Mouse (Mus musculus): Measurements from ENCODE around the gene Orai3. TPM values are rescaled to one million over a fixed set of nuclear protein-coding genes. Genes with fewer than 3 reads are reported as not detected.

Orai3 gene
- polyA plus RNA-seq, 1 experiment from 2014 or later: 27.2 TPM

DNA sequence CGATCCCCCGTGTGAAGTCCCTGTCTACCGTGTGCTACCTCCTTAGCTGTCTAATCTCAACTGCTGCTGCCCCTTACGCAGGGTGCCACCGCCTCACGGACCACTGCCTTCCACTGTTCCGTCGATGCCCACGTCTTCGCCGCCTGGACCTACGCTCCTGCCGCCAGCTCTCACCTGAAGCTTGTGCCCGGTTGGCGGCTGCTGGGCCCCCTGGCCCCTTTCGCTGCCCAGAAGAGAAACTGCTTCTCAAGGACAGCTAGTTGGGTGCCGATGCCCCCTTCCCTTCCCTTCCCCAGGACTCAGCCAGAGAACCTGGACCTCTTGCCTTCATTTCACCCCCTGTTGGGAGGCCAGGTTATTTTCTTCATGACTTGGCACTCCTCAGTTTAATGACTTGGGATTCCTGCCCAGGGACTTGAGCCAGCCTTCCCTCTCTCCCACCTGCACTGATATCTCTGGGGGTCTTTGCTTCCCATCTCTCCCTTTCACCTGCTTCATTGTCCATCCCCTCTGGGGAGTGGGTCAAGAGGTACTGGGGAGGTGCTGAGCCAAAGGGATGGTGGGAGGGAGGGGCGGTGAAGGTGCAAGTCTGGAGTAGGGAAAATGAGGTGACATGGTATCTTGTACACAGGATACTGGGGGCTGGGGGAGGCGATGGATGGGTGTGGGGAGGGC is 1.8 kb upstream of the Orai3 start:
- Histone ChIP-seq H3K4me2 (ENCODE audit: low read length) (no peak overlapping the region), H3K36me3 (ENCODE audit: insufficient read depth, low read length) (peaks cover 23% of the 10 kb centered on the region), H3K27me3 (ENCODE audit: insufficient read depth, low read length) (no peaks in the 10 kb centered on the region), H3K27ac (no peak overlapping the region), H3K9ac (ENCODE audit: low read depth, low read length) (no peak overlapping the region), H3K9me3 (replicated peaks; ENCODE audit: low read length) (no peaks in the 10 kb centered on the region), H3K4me3 (replicated peaks; ENCODE audit: low read depth, low read length) (no peak overlapping the region), H3K4me1 (replicated peaks; ENCODE audit: insufficient read depth, low read length) (peaks cover 6% of the 10 kb centered on the region; the same call in 1 of the 2 replicates)
- TF ChIP-seq CTCF (IDR thresholded peaks at IDR 0.05; ENCODE audit: low read depth): no peak
- ATAC-seq (replicated peaks; ENCODE audit: low FRiP score, low read depth) (no peak), DNase-seq (ENCODE audit: low spot score) (no peak)
- WGBS: 92% methylated on average over 19 of the region's 19 CpGs

DNA sequence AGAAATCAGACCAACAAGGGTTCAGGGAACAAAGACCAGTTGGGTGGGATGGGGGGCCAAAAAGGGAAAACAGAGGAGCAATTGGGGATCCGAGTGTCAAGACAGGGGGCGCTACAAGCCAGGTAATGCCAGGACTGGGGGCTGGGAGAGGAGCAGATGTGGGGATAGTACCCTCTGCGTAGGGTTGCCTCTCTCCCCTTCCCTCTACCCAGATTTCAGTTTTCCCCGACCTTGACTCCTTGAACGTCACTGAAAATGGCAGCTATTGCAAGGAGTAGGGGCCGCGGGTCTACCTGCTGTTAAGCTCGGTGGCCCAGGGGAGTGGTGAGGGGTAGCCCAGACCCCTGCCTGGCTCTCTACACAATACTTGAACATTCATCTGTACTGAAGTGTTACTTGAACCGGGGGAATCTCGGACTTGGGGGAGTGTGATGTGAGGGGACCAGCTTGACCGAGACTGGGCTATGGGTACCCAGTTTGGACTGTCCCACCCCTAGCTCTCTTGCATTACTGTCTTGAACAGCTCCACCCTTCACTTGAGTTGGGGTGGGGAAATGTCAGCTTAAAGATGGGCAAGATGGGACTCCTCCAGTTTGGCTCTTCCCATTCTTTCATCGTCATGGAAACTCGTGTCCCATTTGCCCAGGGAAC is 1.1 kb upstream of the Orai3 start:
- no peak overlapping the region for H3K4me3 ChIP-seq (replicated peaks; ENCODE audit: low read depth, low read length)
- no peak for DNase-seq (ENCODE audit: low spot score)

DNA sequence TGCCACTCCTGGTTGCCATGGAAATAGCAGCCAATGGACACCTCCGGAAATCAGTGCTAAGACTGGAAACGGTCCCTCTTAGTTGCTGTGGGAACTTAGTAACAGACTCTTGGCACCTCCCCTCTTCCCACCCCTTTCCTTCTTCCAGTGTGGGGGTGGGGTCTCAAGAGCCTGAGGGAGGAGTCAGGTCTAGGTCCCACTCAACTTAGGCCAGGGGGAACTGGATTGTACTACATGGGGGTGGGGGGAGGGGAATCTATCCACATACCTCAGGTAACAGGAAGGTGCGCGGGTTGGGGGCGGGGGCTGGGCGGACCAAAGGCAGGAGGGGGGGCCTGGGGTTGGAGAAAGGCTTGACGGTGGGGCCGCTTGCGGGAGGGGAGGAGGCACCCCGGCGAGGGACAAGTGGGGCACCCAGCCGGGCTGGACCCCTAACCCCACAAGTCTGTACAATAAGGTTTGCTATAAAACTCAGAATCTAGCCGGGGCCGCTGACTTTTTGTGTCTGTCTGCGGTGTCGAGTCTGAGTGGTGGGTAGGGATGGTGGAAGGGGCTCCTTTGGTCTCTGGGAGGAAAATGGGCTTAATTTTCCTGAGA is 520 bp upstream of the Orai3 start:
- H3K36me3 ChIP-seq (ENCODE audit: insufficient read depth, low read length): peaks cover 18% of the 10 kb centered on the region
- DNase-seq (ENCODE audit: low spot score) (peak; percentile 100), ATAC-seq (replicated peaks; ENCODE audit: low FRiP score, low read depth) (peak; percentile 92)
- H3K9ac ChIP-seq (ENCODE audit: low read depth, low read length): peak overlapping the region; percentile 75
- TF ChIP-seq CTCF (IDR thresholded peaks at IDR 0.05; ENCODE audit: low read depth): no peak
- peak overlapping the region; percentile 96 for H3K27ac ChIP-seq
- H3K9me3 ChIP-seq (replicated peaks; ENCODE audit: low read length): no peaks in the 10 kb centered on the region
- peak overlapping the region; percentile 61 for H3K4me2 ChIP-seq (ENCODE audit: low read length)
- H3K27me3 ChIP-seq (ENCODE audit: insufficient read depth, low read length): no peaks in the 10 kb centered on the region
- H3K4me3 ChIP-seq (replicated peaks; ENCODE audit: low read depth, low read length): peak overlapping the region; percentile 62
- peaks cover 6% of the 10 kb centered on the region; the same call in 1 of the 2 replicates for H3K4me1 ChIP-seq (replicated peaks; ENCODE audit: insufficient read depth, low read length)
- under 1% methylated on average over 16 of the region's 16 CpGs for WGBS

More for the DNA sequence above, 1.1 kb upstream of the Orai3 start:
- peak; percentile 38; the same call in 1 of the 2 replicates for TF ChIP-seq CTCF (IDR thresholded peaks at IDR 0.05; ENCODE audit: low read depth)
- H3K27me3 ChIP-seq (ENCODE audit: insufficient read depth, low read length): no peaks in the 10 kb centered on the region
- peaks cover 6% of the 10 kb centered on the region; the same call in 1 of the 2 replicates for H3K4me1 ChIP-seq (replicated peaks; ENCODE audit: insufficient read depth, low read length)
- H3K36me3 ChIP-seq (ENCODE audit: insufficient read depth, low read length): peaks cover 19% of the 10 kb centered on the region
- no peak overlapping the region for H3K9ac ChIP-seq (ENCODE audit: low read depth, low read length)
- H3K27ac ChIP-seq: 0 out of 2 replicates have a peak overlapping the region, but pooled peaks have one; percentile 96
- no peak overlapping the region; the same call in 1 of the 2 replicates for H3K4me2 ChIP-seq (ENCODE audit: low read length)
- 51% methylated on average over 13 of the region's 13 CpGs for WGBS
- no peak for ATAC-seq (replicated peaks; ENCODE audit: low FRiP score, low read depth)
- H3K9me3 ChIP-seq (replicated peaks; ENCODE audit: low read length): no peaks in the 10 kb centered on the region

DNA sequence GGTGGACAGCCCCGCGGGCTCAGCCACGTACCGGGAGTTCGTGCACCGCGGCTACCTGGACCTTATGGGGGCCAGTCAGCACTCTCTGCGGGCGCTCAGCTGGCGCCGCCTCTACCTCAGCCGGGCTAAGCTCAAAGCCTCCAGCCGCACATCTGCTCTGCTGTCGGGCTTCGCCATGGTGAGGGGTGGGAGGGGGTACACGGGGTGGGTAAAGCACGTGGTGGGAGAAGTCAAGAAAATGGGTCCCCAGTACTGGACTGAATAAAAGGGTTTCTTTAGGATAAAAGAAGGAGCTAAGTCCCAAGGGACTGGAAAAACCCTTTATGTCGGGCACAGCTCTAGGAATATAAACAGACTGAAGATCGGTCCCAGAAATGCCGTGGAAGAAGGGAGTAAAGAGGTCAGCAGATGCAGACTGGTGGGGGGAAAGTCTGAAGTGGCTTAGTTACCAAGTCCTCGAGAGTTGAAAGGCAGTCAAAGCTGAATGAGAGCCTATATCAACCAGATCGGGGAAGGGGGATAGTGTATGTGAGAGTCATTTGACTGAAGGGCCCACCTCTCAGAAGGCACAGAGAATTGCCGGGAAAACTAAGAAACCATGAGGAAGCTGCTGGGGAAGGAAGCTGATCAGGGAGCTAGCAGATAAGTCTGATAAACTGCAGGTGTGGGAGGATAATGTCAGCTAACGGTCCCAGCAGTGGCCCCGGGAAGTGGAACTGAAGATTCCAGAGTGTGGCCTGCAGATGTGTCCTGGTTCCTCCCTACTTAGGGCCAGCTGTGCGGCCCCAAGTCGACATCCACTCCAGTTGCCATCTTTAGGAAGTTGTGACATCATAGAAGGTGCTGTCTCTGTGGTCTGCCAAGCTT is 657 bp downstream of the Orai3 start:
- H3K27ac ChIP-seq: peak overlapping the region; percentile 96
- peaks cover 10% of the 10 kb centered on the region; the same call in 1 of the 2 replicates for H3K36me3 ChIP-seq (ENCODE audit: insufficient read depth, low read length)
- peak overlapping the region; percentile 61 for H3K4me2 ChIP-seq (ENCODE audit: low read length)
- peak; percentile 5; the same call in 1 of the 2 replicates for ATAC-seq (replicated peaks; ENCODE audit: low FRiP score, low read depth)
- H3K27me3 ChIP-seq (ENCODE audit: insufficient read depth, low read length): no peaks in the 10 kb centered on the region
- H3K4me3 ChIP-seq (replicated peaks; ENCODE audit: low read depth, low read length): peak overlapping the region; percentile 62
- DNase-seq (ENCODE audit: low spot score): peak; percentile 41
- H3K9ac ChIP-seq (ENCODE audit: low read depth, low read length): peak overlapping the region; percentile 75
- no peak for TF ChIP-seq CTCF (IDR thresholded peaks at IDR 0.05; ENCODE audit: low read depth)
- no peaks in the 10 kb centered on the region for H3K9me3 ChIP-seq (replicated peaks; ENCODE audit: low read length)
- under 1% methylated on average over 27 of the region's 27 CpGs for WGBS
- H3K4me1 ChIP-seq (replicated peaks; ENCODE audit: insufficient read depth, low read length): peaks cover 6% of the 10 kb centered on the region; the same call in 1 of the 2 replicates

DNA sequence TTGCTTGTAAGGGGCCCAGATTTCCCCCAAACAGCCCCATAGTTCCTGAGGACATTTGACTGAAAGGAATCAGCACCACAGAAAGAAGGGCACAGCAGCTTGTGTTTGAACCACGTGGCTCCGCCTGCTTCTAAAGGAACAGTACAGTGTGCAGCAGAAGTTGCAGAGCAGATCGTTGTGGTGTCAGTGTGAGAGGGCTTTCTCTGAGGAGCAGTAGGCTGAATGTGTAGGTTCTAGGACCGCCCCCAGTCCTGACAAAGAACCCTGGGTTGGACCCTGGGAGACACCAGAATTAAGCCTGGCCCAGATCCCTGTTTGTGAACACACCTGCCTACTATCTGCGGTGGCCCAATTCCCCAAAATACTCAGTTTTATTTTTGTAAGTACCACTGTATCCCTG is 1.6 kb downstream of the Orai3 start:
- Histone ChIP-seq H3K9me3 (replicated peaks; ENCODE audit: low read length) (no peaks in the 10 kb centered on the region), H3K9ac (ENCODE audit: low read depth, low read length) (peak overlapping the region; percentile 75; the same call in 1 of the 2 replicates), H3K27ac (no peak overlapping the region), H3K4me1 (replicated peaks; ENCODE audit: insufficient read depth, low read length) (peaks cover 6% of the 10 kb centered on the region; the same call in 1 of the 2 replicates), H3K4me2 (ENCODE audit: low read length) (peak overlapping the region; percentile 61; the same call in 1 of the 2 replicates), H3K4me3 (replicated peaks; ENCODE audit: low read depth, low read length) (no peak overlapping the region), H3K27me3 (ENCODE audit: insufficient read depth, low read length) (no peaks in the 10 kb centered on the region), H3K36me3 (ENCODE audit: insufficient read depth, low read length) (peaks cover 10% of the 10 kb centered on the region; the same call in 1 of the 2 replicates)
- ATAC-seq (replicated peaks; ENCODE audit: low FRiP score, low read depth) (no peak), DNase-seq (ENCODE audit: low spot score) (no peak)
- WGBS: 63% methylated on average over 5 of the region's 5 CpGs
- TF ChIP-seq CTCF (IDR thresholded peaks at IDR 0.05; ENCODE audit: low read depth): no peak

Data from kidney, postnatal 0 days (tissue).